Mouse (Mus musculus): ENCODE results near the gene Rin2. TPM values are rescaled to one million over a fixed set of nuclear protein-coding genes. Genes with fewer than 3 reads are reported as not detected.

Gene Rin2
- total RNA-seq, 2 experiments from 2014 or later: 17.5 to 22.2 TPM

- intact Hi-C loops (cut with DNase I): no loop called here
- DNase-seq (ENCODE audit: extremely low spot score in 1 of 2, low spot score in 2 of 2): no peak
Observed at GRCm38 (mm10) chr2:145770730-145771536, 95.9 kb downstream of the Rin2 start.

DNA sequence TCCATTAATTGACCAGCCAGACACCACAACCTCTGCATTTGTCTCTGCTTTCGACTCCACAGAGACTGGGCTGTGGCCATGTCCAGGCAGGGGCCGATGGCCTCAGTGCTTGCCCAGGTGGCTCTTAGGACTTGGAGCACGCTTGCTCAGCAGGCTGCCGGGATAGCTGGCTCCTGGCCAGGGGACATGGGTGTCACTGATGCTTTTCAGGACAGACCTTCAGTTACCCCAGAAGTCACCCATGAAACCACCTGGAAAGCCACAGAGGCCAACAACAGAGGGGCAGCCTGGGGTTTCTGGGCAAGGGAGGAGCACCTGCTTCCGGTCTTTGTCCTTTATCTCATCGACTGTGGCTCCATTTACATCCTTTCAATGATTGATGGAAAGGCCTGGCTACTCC is 108.2 kb downstream of the Rin2 start:
- intact Hi-C loops (cut with DNase I): no loop called here
- peak in 1 of 2 experiments; percentile 46 for DNase-seq (ENCODE audit: extremely low spot score in 1 of 2, low spot score in 2 of 2)

DNA sequence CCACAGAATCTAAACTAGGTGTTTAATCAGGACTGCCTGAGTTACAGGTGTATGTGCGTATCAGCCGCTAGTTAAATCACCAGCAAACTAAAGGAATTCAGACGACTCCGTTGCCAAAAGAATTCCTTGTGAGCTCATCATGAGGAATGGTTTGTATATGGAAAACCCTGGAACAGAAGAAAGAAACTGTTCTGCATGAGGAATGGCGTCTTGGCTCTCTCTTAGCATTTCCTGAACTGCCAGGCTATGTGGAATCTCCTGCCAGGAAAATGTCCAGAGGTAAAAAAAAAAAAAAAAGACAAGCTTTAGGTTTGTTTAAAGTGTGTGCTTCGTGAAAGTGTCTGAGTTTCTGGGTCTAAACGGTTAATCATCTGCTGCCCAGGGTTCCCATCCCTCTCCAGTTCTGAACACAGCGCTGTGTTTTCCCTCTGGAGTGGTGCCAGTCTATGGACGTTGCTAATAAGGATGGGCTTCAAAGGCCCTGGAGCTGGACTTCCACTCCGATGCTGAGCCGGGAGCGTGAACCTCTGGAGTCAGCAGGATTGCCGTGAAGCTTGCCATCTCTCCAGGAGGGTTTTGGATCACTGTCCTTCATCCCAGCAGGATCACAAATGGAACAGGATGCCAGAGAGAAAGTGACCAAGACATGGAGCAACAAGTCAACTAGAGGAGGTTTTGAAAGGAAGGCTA is 109.4 kb downstream of the Rin2 start:
- intact Hi-C loops (cut with DNase I): no loop called here
- DNase-seq (ENCODE audit: extremely low spot score in 1 of 2, low spot score in 2 of 2): peak; percentile 23 to 78

GRCm38 (mm10) chr2:145784964-145785363 is 109.9 kb downstream of the Rin2 start:
- no peak for DNase-seq (ENCODE audit: extremely low spot score in 1 of 2, low spot score in 2 of 2)
- intact Hi-C loops (cut with DNase I): no loop called here

GRCm38 (mm10) chr2:145785758-145786617 is 111.0 kb downstream of the Rin2 start:
- peak in 1 of 2 experiments; percentile 61 for DNase-seq (ENCODE audit: extremely low spot score in 1 of 2, low spot score in 2 of 2)
- intact Hi-C loops (cut with DNase I): no loop called here

DNA sequence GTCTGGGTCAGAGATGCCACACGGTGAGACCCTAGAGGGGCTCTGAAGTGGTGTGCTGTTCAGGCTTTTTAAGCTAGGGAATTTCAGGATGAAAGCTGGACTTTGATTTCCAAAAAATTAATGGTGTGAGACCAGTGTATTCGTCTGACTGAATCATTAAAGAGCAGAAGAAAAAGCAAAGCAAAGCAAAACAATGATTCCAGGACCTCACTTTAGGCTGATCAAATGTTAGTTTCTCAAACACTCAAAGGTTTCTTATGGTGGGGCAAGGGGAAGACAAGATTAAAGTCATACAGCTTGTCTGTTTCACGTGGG is 111.6 kb downstream of the Rin2 start:
- intact Hi-C loops (cut with DNase I): no loop called here
- no peak for DNase-seq (ENCODE audit: extremely low spot score in 1 of 2, low spot score in 2 of 2)

DNA sequence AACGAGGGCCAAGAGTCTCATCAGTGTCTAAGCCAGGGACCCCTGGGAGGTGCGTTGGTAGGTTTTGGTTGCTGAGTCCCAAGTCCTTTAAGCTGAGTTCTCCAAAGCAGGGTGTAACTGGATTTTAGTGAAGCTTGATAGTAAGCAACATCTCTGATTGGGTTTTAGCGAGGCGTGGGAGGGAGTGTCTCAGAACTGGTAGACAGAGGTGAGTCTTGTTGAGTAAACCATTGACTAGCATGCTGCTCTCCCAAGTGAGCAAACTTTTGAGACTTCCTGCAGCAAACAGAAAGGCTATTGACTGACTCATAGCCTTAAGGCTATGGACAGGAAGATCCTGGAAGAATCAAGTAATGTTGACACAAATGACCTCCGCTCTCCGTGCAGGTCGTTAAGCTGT is 112.5 kb downstream of the Rin2 start:
- DNase-seq (ENCODE audit: extremely low spot score in 1 of 2, low spot score in 2 of 2): no peak
- intact Hi-C loops (cut with DNase I): no loop called here

DNA sequence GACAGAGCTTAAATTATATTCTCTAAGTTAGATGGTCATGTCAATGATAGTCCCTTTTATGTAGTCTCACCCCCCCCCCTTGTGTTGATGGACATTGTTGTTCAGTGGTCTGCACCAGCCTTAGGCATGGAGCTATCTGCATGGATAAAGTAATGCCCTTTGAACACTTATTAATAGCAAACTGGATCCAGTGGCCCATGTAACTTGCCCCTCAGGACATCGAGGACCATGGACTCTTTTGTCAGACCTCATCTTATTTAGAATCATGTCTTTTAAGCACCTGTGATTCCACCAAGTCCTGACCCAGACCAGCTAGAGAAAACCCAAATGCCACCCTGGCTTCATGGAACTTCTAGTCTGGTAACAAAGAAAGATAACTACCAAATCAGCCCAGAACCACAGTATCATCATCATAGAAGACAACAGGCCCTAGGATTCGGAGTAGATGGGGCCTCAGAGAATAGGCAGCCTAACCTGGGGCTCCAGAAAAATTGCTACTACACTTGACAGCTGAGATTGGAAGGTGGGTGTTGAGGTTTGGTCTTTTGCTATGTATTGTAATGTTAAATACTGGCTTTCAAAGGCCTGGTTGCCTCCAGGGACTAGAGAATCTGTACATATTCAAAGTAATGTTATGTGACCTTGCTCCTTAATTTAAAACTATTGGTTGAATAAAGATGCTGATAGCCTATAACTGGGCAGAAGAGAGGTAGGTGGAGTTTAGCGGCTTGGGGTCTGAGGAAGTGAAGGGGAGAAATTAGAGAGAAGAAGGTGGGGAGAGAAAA is 113.7 kb downstream of the Rin2 start:
- DNase-seq (ENCODE audit: extremely low spot score in 1 of 2, low spot score in 2 of 2): no peak
- intact Hi-C loops (cut with DNase I): no loop called here

- intact Hi-C loops (cut with DNase I): loop anchor here (2.0 kb wide), 1 partner anchor 93 kb away; no protein-coding TSS in a partner anchor
- DNase-seq (ENCODE audit: extremely low spot score in 1 of 2, low spot score in 2 of 2): no peak
Observed at GRCm38 (mm10) chr2:145793702-145794101, 118.7 kb downstream of the Rin2 start.

GRCm38 (mm10) chr2:145794318-145794954 is 119.4 kb downstream of the Rin2 start:
- DNase-seq (ENCODE audit: extremely low spot score in 1 of 2, low spot score in 2 of 2): peak; percentile 53 to 76
- intact Hi-C loops (cut with DNase I): loop anchor here (2.0 kb wide), 1 partner anchor 94 kb away; no protein-coding TSS in a partner anchor

GRCm38 (mm10) chr2:145797851-145798250 is 122.8 kb downstream of the Rin2 start:
- DNase-seq (ENCODE audit: extremely low spot score in 1 of 2, low spot score in 2 of 2): no peak
- intact Hi-C loops (cut with DNase I): no loop called here

- intact Hi-C loops (cut with DNase I): no loop called here
- no peak for DNase-seq (ENCODE audit: extremely low spot score in 1 of 2, low spot score in 2 of 2)
Observed at GRCm38 (mm10) chr2:145798954-145799353, 123.9 kb downstream of the Rin2 start.

- no peak for DNase-seq (ENCODE audit: extremely low spot score in 1 of 2, low spot score in 2 of 2)
- intact Hi-C loops (cut with DNase I): no loop called here
Observed at GRCm38 (mm10) chr2:145801322-145802052, 126.5 kb downstream of the Rin2 start.

- DNase-seq (ENCODE audit: extremely low spot score in 1 of 2, low spot score in 2 of 2): no peak
- intact Hi-C loops (cut with DNase I): no loop called here
Observed at GRCm38 (mm10) chr2:145802626-145803025, 127.6 kb downstream of the Rin2 start.

DNA sequence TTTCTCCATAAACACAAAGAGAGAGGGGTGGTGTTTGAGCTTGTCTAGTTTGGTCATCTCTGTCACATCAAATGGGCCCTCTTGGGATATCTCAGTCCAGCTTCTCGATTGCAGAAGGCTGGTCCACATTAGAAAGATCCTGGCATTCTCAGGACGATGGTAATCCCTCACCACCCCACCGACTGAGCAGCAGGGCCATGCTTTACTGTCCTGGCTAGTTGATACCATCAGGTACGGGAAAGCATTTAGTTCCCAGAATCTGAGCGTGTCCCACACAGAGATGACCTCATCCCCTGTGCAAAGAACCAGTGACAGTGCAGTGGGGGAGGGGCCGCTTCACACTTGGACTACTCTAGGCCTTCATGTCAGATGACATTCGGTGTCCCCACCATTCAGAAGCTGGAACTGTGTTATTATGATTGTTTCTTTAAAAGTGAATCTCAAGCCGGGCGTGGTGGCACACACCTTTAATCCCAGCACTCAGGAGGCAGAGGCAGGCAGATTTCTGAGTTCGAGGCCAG is 128.9 kb downstream of the Rin2 start:
- intact Hi-C loops (cut with DNase I): no loop called here
- no peak for DNase-seq (ENCODE audit: extremely low spot score in 1 of 2, low spot score in 2 of 2)

DNA sequence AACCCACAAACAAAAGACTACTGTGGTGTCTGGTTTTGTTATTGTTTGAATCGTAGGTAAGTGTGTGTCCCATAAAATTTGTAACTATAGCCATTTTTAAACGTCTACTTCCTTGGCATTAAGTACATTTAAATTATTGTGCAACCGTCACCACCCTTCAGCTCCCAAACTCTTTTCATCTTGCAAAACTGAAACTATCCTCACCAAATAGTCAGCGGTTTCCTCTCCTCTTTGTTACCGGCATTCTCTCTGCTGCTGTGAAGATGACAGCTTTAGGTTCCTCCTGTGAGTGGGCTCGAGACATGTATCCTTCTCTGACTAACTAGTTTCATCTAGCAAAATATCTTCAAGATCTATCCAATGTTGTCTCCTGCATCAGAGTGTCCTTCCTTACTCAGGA is 129.5 kb downstream of the Rin2 start:
- no peak for DNase-seq (ENCODE audit: extremely low spot score in 1 of 2, low spot score in 2 of 2)
- intact Hi-C loops (cut with DNase I): no loop called here

GRCm38 (mm10) chr2:145807276-145807675 is 132.3 kb downstream of the Rin2 start:
- intact Hi-C loops (cut with DNase I): no loop called here

More at GRCm38 (mm10) chr2:145807276-145807675, 132.3 kb downstream of the Rin2 start:
- DNase-seq (ENCODE audit: extremely low spot score in 1 of 2, low spot score in 2 of 2): no peak
